Mouse (Mus musculus) cerebellum, adult 9-11 months (tissue): ENCODE results near the gene Adra1d.
A peak's percentile ranks its signal among the peaks of the same experiment; 100 is the strongest.

ENCODE experiments used
- DNase-seq: peaks from one replicate; pipeline ENCODE4 v3.0.0; 2022

Adra1d gene

DNA sequence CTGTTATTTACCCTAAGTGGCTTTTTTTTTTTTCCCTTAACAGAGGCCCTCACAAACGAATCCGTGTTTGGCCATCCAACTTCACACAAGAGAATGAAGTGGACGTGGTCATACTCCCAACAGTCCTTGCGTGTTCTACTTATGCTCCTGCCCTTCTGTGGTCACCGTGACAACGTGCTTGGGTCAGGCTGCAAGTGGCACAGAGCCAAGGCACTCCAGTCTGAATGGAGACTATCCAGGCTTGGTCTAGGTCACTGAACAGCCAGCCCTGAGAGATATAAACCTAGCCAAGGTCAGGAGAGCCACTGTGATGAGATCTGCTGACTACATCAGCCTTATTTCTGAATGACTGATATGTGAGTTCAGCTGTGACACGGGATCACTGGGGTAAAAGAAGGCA is 23.7 kb downstream of the Adra1d start:
- DNase-seq = no peak

DNA sequence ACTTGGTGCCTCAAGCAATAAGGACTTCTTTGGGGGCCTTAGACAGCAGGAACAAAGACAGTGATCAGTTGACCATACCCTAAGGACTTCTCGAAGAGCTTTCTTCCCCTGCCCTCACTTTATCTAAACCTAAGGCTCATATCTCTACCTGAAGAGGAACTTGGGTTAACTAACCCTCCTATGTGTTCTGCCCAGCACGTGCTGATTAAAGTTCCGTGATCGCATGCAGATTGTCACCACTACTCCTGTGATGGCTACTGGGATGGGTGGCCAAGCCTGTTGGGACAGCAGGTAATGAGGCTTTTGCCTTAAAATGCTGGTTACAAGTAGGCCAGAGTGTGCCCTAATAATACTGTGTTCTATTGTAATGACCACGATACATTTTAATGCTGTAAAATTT is 26.9 kb downstream of the Adra1d start:
- DNase-seq = no peak

DNA sequence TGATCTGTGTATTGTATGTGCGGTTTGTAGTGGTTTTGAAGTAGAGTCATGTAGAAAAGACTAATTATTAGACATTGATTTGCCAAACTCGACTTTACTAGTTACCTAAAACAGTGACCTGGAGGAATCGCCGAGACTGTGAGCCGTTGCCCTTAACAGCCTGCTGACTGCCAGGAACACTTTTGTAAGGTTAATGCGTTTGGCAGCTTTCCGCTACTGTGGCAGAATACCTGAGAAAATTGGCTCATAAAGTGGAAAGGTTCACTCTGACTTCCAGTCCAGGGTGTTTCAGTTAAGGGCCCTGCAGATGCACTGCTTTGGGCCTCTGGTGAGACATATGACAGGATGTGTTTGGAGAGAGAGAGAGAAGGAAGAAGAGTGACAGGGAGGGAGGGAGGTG is 30.8 kb downstream of the Adra1d start:
- DNase-seq = no peak

DNA sequence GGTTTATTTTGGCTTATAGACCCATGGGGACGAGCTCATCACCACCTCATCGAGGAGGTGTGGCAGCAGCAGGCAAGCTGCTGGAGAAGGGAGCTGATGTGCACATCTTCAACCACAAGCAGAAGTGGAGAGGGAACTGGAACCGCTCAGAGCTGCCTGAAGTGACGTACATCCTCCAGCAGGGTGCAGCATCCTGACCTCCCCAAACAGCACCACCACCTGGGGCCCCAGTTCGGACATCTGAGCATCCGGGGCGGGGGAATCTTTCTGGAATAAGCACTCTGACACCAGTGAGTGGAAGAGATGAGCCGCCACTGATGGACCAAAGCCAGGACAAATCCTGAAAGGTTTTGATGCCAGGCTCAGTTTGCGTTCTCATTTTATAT is 31.5 kb downstream of the Adra1d start:
- peak; percentile 39 for DNase-seq

DNA sequence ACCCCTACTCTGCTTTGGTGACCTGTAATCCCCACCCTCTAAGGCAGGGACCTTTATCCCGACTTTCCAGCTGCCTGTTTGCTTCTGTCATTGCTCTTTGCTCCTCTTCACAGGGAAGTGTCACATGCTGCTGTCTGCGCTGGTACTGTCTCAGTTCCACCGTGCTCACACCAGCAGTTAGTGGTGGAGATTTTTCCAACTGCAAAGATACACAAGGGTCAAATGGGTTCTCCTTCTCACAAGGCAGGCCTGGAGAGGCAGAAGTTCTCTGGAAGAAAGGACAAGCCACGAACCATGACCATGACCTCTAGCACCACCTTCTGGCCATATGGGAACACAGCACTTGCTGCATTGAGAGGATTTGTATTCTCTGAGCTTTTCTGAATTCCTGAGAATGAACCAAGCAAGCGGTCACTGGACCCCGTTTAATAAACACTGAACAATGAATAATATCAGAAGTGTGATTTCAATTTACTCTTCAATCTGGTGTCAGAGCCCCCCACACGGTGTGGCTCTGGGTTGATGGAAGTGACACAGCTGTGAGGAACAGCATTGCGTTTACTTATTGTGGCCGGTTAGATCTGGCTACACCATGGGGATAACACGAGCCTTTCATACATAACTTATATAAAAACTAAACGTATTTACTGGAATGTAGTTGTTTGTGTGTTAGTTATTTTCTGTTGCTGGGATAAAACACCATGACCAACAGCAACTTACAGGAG is 32.0 kb downstream of the Adra1d start:
- peak; percentile 51 for DNase-seq

DNA sequence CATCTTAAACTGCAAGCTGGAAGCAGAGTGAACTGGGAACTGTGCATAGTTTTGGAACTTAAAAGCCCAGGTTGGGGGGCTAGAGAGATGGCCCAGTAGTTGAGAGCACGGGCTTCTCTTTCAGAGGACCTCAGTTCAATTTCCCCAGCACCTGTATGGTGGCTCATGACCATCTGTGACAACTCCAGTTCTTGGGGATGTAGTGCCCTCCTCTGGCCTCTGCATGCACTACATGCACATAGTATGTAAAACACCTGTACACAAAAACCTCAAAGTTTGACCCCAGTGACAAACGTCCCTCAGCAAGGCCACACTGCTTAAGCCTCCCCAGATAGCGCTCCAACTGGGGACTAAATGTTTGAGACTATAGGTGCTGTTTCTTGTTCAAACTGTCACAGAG is 35.0 kb downstream of the Adra1d start:
- no peak for DNase-seq

DNA sequence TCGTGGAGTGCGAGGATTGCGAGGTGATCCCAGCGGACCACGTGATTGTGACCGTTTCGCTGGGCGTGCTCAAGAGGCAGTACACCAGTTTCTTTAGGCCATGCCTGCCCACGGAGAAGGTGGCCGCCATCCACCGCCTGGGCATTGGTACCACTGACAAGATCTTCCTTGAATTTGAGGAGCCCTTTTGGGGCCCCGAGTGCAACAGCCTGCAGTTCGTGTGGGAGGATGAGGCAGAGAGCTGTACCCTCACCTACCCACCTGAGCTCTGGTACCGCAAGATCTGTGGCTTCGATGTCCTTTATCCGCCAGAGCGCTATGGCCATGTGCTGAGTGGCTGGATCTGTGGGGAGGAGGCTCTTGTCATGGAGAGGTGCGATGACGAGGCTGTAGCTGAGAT is 41.3 kb downstream of the Adra1d start:
- no peak for DNase-seq

DNA sequence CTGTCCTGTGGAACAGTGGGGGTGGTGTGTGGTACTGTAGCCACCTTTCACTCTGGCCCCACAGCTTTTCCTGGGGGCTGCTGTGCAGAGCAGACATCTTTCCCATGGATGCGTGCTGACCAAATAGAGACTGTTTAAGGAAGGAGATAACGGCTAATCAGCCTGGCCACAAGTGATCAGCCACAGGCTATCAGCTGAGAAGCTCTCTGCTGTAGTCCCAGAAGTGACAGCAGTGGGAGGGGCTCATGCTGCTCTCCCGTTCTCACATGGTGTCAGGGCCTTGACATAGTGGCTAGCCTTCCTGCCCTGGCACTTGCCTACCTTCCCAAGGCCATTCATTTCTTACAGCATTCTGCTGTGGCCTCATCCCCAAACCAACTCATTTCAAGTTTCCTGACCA is 43.3 kb downstream of the Adra1d start:
- DNase-seq = no peak

DNA sequence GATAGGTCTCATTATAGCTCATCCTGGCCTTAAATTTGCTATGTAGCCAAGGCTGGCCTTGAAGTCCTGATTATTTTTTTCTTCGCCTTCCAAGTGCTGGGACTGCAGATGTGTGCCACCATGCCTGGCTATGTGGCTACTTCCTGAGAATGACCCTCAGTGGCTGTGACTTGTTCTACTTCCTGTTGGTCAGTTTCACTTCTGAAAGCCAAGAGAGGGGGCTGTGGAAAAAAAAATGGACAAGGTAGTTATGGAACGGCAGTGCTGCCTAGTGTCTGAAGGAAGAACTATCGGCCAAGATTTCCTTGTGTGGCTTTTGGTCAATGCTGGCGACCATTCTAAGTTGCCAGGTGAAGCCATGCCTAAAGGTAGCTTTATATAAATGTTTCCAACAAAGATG is 44.5 kb downstream of the Adra1d start:
- DNase-seq = no peak

DNA sequence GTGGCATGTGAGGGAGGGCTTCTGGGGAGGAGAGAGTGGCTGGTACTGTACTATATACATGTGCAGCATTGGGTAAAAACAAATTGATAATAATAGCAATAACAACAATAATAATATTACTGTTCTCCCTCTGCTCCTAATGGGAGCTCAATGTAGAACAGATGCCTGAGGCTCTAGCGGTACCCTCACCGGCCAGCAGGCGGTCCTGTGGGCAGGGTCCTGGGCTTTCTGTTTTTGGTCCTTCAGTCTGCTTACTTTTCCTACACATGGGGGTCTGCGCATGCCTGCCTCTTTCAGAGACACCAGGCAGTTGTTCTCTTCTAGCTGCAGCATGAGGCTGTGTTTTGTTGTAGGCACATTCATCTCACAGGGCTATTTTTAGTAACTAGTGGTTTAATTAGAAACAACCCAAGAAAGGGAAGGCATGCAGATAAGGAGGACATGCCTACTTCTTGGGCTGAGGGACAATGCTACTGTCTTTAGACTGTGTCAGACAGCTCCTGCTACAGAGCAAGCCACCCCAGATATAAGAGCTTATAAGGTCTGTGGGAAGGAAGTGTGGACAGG is 47.9 kb downstream of the Adra1d start:
- DNase-seq = no peak

DNA sequence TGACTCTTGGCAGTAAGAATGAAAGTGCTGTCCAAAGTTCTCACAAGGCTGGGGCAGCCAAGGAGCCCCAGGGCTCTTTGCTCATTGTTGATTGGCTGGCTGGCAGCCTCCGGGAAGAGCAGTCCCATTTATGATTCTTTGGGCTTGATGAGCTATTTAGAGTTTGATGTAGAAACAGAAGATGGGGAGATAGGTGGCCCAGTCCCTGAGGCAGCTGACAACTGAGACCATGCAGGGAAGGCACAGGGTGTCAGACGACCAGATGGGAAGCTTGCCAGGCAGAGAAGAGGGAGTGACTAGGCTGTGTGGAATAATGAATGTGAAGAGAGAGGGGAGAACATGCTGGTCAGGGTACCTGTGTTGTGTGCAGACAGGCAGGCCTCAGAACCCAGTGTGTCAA is 48.6 kb downstream of the Adra1d start:
- no peak for DNase-seq

DNA sequence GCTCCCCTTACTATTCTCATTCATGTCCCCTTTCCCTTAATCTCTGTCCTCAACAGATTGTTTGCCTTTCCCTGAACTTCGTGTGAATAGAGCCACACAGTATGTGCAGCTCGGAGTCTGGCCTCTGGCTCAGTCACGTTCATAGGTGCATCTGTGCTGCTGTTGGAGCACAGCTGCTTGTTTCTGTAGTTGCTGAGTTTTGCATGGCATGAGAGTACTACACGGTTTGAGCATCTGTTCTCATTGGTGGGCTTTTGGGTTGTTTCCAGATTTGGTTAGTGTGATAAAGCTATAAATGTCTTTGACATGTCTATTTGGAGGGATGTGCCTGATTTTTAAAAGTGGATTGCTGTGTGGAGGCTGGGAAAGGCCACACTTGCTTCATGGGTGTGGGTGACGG is 51.6 kb downstream of the Adra1d start:
- DNase-seq = no peak

DNA sequence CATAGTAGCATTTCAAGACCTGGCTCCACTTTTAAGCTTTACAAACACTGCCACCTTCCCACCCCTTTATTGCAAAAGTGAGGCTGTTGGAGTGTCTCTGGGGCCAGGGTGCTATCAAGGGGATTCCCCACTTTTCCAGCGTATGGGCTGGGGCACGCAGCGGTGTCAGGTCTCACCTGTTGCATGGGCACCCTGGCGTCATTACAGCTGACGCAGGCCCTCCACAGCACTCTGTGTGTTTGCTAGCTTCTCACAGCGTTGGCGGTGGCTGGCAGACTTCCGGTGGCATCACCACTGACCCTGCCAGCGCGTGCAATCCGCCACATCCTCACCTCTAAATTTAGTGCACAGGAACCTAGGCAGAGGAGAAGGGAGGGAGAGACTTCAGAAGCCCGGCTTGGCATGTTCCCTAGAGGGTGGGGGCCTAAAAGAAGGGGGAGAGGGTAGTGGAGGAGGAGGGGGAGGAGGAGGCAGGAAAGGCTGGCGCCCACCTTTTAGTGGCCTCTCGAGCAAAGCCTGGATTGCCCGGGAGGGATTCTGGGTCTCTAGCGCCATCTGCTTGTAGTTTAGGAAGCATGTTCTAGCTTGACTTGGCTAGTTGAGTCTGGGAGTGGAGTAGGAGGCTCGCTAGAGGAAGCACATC is 52.3 kb downstream of the Adra1d start:
- peak; percentile 53 for DNase-seq

DNA sequence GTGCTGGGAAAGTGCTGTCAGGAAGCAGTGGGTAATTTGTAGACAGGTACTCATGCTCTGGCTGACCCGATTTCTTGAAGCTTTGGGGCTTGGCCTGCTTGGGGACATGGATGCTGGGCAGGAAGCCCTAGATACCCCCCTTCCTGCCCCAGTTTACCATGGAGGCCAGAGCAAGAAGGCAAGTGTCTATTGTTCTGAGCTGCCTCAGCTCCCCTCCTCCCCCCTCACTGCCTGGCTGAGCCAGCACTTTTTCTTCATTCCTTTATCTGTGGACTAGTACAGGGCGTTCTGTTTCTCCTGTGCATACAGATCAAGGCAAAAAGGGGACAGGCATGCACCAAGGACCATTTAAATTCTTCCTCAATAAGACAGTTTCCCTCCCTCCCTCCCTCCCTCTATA is 53.6 kb downstream of the Adra1d start:
- DNase-seq = peak; percentile 51

DNA sequence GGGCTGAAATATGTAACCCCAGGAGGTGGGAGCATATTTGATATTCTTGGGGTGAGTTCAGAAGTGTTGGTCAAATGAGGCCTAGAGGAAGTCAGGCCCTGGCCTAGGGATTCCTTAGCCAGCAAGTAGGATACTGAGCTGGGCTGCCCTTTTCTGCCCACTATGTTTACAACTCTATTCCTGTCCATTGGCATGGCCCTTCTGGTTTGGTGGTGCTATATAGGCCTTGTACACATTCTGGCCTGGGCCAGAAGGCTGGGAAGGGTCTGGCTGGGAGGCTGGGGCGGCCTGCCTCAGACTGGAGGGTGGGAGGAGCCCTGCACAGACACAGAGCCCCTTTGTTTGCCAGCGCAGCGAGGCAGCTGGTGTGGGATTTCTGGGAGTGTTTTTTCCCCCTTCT is 55.7 kb downstream of the Adra1d start:
- no peak for DNase-seq

DNA sequence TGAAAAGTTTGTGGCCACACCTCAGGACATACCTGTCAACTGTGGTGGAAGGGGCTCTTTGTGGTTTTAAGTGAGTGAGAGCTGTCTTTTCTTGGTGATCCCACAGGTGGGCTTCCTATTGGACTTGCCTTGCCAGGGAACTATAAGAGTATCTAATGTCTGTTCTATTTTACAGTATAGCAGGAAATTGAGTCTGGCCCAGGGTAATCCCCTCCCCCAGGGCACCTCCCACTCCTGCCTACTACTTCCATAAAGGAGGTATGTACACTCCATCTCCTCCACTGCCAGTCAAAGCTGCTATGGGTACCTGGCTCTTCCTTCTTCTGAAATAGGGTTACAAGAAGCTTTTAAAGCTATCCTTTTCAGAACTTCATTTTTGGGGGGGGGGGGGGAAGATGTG is 56.7 kb downstream of the Adra1d start:
- DNase-seq = no peak

DNA sequence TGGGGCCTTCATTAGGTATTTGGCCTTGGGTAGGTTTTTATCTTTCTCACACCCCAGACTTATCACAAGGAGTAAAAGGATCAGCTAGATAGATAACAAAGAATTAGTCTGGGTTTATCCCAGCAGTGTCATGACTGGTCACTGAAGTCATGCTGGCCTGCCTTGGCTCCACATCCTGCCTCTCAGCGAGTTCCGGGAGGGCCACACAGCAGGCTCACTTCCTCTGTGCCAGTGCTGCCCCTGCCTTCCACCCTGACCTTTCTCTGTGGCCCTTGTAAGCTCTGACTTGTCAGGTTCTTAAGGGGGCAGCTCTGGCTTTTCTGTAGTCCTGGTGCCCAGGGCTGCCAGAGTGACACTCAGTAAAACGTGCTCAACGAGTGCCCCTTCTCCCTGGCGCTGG is 59.5 kb downstream of the Adra1d start:
- no peak for DNase-seq

DNA sequence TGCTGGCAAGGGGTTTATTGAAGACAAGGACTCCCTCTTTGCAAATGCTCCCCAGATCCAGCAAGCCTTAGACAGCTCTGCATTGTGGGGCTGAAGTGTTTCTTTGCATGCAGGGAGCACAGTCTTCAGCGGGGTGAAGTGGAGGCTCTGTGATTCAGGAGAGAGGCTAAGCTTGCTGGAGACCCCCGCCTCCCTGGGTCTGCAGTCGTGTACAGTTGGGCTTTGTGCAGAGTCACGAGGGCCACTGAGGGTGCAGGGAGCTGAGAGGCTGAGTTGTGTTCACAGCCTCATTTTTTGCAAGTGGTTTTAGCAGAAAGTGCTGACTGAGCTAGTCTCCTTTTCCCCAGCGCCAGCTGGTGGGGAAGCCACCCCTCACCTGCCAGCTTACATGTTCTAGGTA is 60.2 kb downstream of the Adra1d start:
- no peak for DNase-seq

DNA sequence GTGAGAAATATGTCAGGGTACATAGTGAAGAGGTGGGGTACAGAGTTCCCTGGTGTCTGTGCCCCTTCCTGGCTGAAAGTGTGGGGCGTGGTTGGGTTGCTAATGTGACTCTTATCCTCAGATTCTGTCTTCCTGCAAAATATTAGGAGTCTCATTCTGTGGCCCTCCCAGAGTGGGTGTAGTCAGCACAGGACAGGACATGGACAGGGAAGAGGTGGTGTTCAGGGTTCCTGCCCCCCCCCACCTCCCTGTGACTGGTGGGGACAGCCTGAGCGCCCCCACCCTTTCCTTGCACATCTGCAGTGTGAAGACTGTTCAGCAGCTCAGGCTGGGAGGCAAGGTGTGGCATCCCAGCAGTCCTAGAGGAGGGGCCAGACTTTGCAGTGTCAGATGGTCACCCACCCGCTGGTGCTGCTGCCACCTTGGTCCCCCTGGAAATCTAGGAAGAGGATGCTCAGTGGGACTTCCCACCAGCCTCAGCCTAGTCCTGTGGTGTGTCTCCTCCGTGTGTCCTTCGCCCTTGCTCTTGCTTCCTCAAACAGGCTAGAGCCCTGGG is 62.7 kb downstream of the Adra1d start:
- DNase-seq = no peak

DNA sequence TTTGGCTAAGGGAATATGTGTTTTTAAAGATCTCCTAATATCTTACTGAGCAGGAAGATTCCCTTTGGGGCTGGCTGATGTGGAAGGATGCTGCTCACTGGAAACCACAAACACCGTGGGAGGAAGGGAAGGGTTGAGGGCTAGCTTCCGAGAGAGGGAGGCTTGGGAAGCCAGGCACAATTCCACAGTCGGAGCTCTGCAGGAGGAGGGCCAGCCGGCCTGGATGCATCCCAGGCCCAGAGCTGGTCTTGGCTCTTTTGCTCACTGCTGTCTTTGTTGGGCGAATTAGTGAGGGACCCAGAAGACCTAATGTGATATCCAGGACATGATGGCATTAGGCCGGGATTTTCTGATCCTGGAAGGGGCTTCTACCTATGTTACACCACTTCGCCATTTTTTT is 63.9 kb downstream of the Adra1d start:
- DNase-seq = peak; percentile 61

DNA sequence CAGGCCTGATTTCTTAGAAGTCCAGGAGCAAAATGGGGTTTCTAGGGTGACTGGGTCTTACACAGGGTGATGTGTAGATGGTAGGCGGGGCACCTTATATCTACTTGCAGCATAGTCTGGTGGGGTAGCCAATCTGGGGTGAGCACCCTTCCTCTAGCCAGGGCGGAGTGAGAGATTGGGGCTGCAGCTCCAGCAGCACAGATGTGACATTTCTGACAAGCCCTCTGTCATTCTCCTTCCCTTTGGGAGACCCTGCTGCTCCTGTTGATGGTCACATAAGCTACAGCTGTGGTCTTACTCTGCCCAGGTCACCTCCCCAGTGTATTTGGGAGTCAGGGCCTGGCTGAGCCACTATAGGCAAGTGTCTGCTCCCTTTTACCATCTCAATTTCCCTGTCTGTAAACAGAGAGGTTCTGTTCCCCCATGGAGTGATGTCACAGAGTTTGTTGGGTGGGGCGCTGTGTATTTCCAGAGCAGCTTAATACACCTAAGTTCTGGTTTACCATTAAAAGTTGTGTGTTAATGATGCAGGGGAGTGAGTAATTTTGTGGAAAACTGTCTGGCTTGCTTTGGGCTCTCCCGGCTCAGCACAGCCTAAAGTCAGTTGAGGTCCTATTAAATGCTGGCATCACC is 64.7 kb downstream of the Adra1d start:
- DNase-seq = no peak

DNA sequence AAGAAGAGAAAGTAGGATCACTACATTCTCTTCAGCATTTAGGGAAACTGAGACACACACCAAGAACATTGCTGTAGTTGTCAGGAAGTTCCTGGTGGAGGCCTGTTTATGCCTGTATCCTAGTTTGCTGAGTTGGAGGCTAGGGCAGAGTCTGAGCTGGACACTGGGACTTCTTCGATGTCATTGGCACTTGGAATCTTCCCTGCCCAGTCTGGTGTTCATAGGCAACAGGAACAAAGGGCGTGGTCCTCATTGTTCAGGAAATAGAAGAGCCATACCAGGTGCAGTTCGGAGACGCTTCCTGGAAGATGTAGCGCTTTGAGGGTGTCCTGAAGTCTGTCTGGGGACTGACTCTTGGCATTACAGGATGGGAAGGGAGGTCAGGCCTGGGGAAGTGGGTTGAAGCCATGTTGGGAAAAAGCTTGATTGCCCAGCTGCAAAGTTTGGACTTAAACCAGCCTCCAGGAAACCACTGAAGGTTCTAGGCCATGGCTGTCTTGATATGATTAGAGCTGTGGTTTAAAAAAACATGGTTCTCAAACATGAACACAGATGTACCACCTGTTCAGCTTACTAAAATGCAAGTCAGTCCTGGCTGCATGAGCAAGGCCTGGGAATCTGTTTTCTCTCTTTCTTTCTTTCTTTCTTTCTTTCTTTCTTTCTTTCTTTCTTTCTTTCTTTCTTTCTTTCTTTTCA is 65.8 kb downstream of the Adra1d start:
- no peak for DNase-seq
